Mouse (Mus musculus): ENCODE measurements at regions not wholly inside any gene's neighbourhood (a gene's known extent, or its start where the extent isn't known, plus 50 kb on each side); places are given as distances from the start of the nearest gene placed in this dataset.

DNA sequence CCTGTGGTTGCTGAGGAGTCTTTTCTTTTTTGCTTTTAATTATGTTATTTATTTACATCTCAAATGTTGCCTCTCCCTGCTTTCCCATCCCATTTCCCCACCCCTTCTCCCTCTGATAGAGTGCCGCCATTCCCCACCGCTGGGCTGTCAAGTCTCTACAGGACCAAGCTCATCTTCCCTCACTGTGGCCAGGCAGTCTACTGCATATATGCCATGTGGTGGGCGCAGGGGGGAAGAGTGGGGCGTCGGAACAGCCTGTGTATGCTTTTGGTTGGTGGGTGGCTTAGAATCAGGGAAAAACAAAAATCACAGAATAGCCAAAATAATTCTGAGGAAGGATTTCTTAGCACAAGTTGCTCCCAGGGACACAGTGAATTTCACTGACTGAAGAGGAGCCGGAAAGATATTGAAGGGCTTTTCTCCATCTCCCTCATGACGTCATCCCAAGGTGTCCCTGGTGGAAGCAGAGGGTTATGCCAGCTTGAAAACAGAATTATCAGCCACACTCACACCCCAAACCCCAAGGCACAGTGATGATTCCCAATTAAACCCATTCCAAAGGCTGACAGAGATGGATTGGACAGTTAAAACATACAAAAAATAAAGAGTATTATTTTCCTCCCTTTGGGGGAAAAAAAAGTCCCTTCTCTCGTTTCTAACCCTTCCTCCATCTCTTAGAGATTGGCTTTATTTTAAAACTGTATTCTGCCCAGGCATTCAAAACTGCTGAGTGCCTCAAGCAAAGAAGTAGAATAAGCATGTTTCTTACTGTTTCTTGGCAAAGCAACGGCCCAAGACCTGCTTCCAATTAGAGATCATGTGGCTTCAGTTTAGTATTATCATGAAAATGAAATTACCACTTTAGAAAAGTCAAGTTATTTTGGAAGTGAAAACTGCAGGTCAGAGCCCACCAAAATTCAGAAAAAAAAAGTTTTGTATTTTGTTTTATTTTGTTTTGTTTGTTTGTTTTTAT is 232.0 kb downstream of the Clic5 start:
- no peak for DNase-seq

- no peak for DNase-seq
Observed at GRCm38 (mm10) chr17:44422161-44422560, 233.8 kb downstream of the Clic5 start.

DNA sequence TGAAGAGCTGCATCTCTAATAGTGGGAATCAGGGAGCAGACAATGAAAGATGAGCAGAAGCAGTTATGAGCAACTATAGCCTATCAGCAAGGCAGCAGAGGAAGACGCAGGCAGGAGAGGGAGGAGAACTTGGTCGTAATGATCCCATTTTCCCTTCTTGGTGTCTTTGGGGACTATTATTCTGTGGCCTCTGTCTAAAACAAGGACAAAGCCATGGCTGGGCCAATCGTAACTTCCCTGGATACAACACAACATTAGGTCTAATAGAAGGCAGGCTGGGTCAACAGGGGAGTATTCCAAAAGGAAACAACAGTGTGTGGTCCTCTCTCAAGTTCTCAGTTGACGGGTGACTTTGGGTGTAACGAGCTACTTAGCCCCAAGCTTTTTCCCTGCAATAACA is 234.5 kb downstream of the Clic5 start:
- no peak for DNase-seq

- DNase-seq = no peak
Observed at GRCm38 (mm10) chr17:44423471-44423985, 235.1 kb downstream of the Clic5 start.

DNA sequence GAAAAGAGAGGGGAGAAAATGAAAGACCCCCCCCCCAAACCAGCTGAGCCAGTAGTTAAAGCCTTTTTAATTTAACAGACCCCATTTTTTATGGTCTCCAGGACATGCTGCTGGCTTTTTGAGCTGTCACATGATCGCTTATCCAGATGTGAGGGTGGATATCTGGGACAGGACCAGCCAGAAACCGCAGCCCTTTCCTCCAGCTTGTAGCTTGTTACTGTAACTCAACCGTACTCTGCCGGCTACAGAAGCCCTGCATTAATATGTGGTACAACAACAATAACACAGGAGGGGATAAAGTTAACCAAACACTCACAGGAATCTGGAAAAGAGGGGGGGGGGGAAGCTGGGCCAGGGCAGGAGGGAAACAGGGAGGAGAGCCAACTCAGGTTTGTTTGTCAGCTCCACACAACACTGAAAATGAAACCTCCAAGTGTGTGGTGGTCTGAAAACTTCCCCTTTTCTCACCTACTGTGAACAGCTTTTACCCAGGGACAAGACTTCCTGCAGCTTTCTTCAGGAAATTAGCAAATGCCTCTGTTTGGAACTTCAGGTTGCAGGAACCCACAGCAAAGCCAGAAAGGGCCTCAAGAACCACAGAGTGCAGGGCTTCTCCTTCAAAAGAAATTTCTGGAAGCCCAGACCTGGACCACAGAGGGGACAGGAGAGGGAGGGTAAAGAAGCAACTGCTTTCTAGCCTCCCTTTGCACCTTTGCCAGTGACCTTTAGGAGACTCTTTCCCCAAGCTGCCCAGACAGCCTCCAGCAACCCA is 244.3 kb downstream of the Clic5 start:
- DNase-seq = no peak

GRCm38 (mm10) chr17:44433296-44433653 is 244.9 kb downstream of the Clic5 start:
- DNase-seq = no peak

GRCm38 (mm10) chr17:44436536-44437043 is 248.2 kb downstream of the Clic5 start:
- DNase-seq = no peak

GRCm38 (mm10) chr17:44438526-44438925 is 250.1 kb downstream of the Clic5 start:
- DNase-seq = no peak

- no peak for DNase-seq
Observed at GRCm38 (mm10) chr17:44443460-44443859, 255.1 kb downstream of the Clic5 start.

GRCm38 (mm10) chr17:44445361-44445760 is 257.0 kb downstream of the Clic5 start:
- no peak for DNase-seq
